Mouse (Mus musculus): ENCODE measurements at regions not wholly inside any gene's neighbourhood (a gene's known extent, or its start where the extent isn't known, plus 50 kb on each side); places are given as distances from the start of the nearest gene placed in this dataset.

GRCm38 (mm10) chr17:43214038-43214437 lies 56.1 kb upstream of the Adgrf1 start:
- in situ Hi-C loops (cut with MboI, MseI) = loop anchor here (25.0 kb wide), 1 partner anchor 402 kb away; no protein-coding TSS in a partner anchor

- in situ Hi-C loops (cut with MboI, MseI) = loop anchor here (25.0 kb wide), 1 partner anchor 407 kb away; no protein-coding TSS in a partner anchor
These were observed 50.5 kb upstream of the Adgrf1 start for GRCm38 (mm10) chr17:43219636-43220035.

Measured in T-helper 1 cell (primary cell).